Mouse (Mus musculus) olfactory bulb, adult 2 months (tissue): Measurements from ENCODE around the gene 2200002D01Rik.

ENCODE experiments used
- CTCF ChIP-seq: fragments of 200-500 bp; IDR thresholded peaks from 2 replicates; pipeline ENCODE4 v1.5.1; 2012; ENCODE audit warnings: low read depth, mild to moderate bottlenecking, low read length, moderate library complexity; ENCODE audit not compliant: insufficient read depth
- POLR2A ChIP-seq: fragments of 200-500 bp; IDR thresholded peaks from 2 replicates; pipeline ENCODE4 v1.6.1; 2012; ENCODE audit warnings: mild to moderate bottlenecking, low read depth, low read length, moderate library complexity; ENCODE audit not compliant: insufficient read depth

- TF ChIP-seq CTCF (no peak), POLR2A (no peak)
Observed at GRCm38 (mm10) chr7:29294111-29294761, 46.0 kb upstream of the 2200002D01Rik start.
